Mouse (Mus musculus) forebrain, embryonic 15.5 days (tissue): ENCODE measurements around the gene Rln3. TPM values are rescaled to one million over a fixed set of nuclear protein-coding genes. Genes with fewer than 3 reads are reported as not detected.

Source experiments
- ATAC-seq: fragments of 200-750 bp; cut with Nextera tagmentation; replicated peaks from 2 replicates; pipeline ENCODE4 v1.8.0; 2017; ENCODE audit warnings: mild to moderate bottlenecking, moderate TSS enrichment, moderate library complexity
- H3K27ac ChIP-seq: fragments of 300-500 bp; sonication (generic); replicated peaks from 2 replicates; pipeline ENCODE4 v1.5.1; 2015; ENCODE audit warnings: mild to moderate bottlenecking, inconsistent platforms
- H3K27me3 ChIP-seq: fragments of 300-500 bp; sonication (generic); 2 replicates; pipeline ENCODE4 v1.6.1; 2015; ENCODE audit warnings: inconsistent platforms
- H3K36me3 ChIP-seq: fragments of 300-500 bp; sonication (generic); 2 replicates; pipeline ENCODE4 v1.6.1; 2015; ENCODE audit warnings: mild to moderate bottlenecking, inconsistent platforms
- H3K4me1 ChIP-seq: fragments of 300-500 bp; sonication (generic); 2 replicates; pipeline ENCODE4 v1.6.1; 2015; ENCODE audit warnings: inconsistent platforms
- H3K4me2 ChIP-seq: fragments of 300-500 bp; sonication (generic); replicated peaks from 2 replicates; pipeline ENCODE4 v1.6.1; 2015; ENCODE audit warnings: mild to moderate bottlenecking, inconsistent platforms
- H3K4me3 ChIP-seq: fragments of 300-500 bp; sonication (generic); 2 replicates; pipeline ENCODE4 v1.5.1; 2015; ENCODE audit warnings: mild to moderate bottlenecking, inconsistent platforms
- H3K9ac ChIP-seq: fragments of 300-500 bp; sonication (generic); replicated peaks from 2 replicates; pipeline ENCODE4 v1.6.1; 2015; ENCODE audit warnings: mild to moderate bottlenecking, inconsistent platforms
- H3K9me3 ChIP-seq: fragments of 300-500 bp; sonication (generic); 2 replicates; pipeline ENCODE4 v1.6.1; 2016; ENCODE audit warnings: inconsistent platforms
- WGBS: fragments of 180-500 bp; shearing (Covaris S2); methylation state at CpG from one replicate; pipeline ENCODE4 v1.1.7; 2015; ENCODE audit warnings: mixed read lengths; 5-methylcytosine and 5-hydroxymethylcytosine counted together
- microRNA counts: library from miRNA; unstranded; fragments of <30 nt; microRNA quantifications from one replicate; lab custom pipeline; 2016
- microRNA-seq: library from miRNA; unstranded; fragments of <30 nt; microRNA quantifications from one replicate; pipeline ENCODE4, GENCODE M21; 2016
- polyA plus RNA-seq: library from polyadenylated mRNA; unstranded; fragments of >200 nt; fragmentation: Nextera tagmentation; extraction: Ambion mirVana; gene quantifications from 2 replicates; pipeline ENCODE4 v1.2.1, GENCODE M21; 2015

Gene Rln3
- polyA plus RNA-seq, 1 experiment from 2014 or later, result not detected

DNA sequence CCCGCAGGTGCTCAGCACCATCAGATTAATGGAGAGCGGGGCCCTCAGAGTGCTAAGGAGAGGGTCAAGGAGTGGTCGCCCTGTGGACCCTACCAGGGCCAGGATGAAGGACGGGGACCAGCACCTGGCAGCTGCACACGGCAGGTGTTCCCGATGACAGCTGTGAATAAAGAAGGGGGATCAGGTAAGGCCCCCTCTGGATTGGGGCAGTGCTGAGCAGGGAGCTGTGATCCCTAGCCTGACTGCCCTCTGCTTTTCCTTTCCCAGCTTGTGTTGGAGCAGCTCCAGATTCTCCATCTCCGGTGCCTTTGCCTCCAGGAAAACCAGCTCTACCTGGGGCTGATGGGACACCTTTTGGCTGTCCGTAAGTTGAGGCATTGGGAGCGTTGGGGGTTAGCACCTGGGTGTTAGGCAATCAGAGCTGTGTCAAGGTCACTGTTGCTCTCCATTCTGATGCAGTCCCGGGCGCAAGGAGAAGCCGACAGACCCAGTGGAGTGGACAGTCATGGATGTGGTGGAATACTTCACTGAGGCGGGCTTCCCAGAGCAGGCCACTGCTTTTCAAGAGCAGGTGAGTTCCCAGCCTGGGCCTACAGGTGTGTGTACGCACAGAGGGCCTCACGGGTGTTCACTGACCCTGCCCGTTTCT, 45.6 kb downstream of the Rln3 start:
- peak overlapping the region; percentile 76 for H3K4me2 ChIP-seq
- no peaks in the 10 kb centered on the region for H3K9me3 ChIP-seq
- H3K9ac ChIP-seq, result peak overlapping the region; percentile 70; the same call in 1 of the 2 replicates
- H3K27me3 ChIP-seq, result peaks cover 14% of the 10 kb centered on the region
- no peak for ATAC-seq
- WGBS, result 66% methylated on average over 16 of the region's 16 CpGs
- peaks cover 24% of the 10 kb centered on the region for H3K36me3 ChIP-seq
- H3K27ac ChIP-seq, result no peak overlapping the region
- H3K4me1 ChIP-seq, result peaks cover 37% of the 10 kb centered on the region
- peak overlapping the region; percentile 76 for H3K4me3 ChIP-seq

GRCm38 (mm10) chr8:83998231-83999056, 46.4 kb downstream of the Rln3 start:
- Histone ChIP-seq H3K9me3 (no peaks in the 10 kb centered on the region), H3K27me3 (peaks cover 14% of the 10 kb centered on the region)
- WGBS, result 1% methylated on average over 68 of the region's 92 CpGs

GRCm38 (mm10) chr8:83997511-83998141, 47.2 kb downstream of the Rln3 start, which contains the start of gene Samd1:
TSS of gene Samd1 (plus strand) at chr8:83997672.
- Histone ChIP-seq H3K9me3 (no peaks in the 10 kb centered on the region), H3K4me1 (peaks cover 25% of the 10 kb centered on the region), H3K4me3 (peak within 1 kb of the TSS; percentile 76), H3K27ac (peak within 1 kb of the TSS; percentile 94), H3K9ac (peak within 1 kb of the TSS; percentile 78), H3K36me3 (peaks cover 29% of the 10 kb centered on the region), H3K27me3 (peaks cover 14% of the 10 kb centered on the region), H3K4me2 (peak within 1 kb of the TSS; percentile 89)
- WGBS, result under 1% methylated on average over 58 of the region's 112 CpGs
- ATAC-seq, result 0 out of 2 replicates have a peak, but pooled peaks have one; percentile 7

More at GRCm38 (mm10) chr8:83998231-83999056, 46.4 kb downstream of the Rln3 start:
- H3K4me1 ChIP-seq, result peaks cover 31% of the 10 kb centered on the region
- peak overlapping the region; percentile 87 for H3K27ac ChIP-seq
- peak overlapping the region; percentile 70 for H3K9ac ChIP-seq
- peak overlapping the region; percentile 76 for H3K4me2 ChIP-seq
- peak; percentile 33 for ATAC-seq
- peaks cover 28% of the 10 kb centered on the region for H3K36me3 ChIP-seq
- peak overlapping the region; percentile 76 for H3K4me3 ChIP-seq

DNA sequence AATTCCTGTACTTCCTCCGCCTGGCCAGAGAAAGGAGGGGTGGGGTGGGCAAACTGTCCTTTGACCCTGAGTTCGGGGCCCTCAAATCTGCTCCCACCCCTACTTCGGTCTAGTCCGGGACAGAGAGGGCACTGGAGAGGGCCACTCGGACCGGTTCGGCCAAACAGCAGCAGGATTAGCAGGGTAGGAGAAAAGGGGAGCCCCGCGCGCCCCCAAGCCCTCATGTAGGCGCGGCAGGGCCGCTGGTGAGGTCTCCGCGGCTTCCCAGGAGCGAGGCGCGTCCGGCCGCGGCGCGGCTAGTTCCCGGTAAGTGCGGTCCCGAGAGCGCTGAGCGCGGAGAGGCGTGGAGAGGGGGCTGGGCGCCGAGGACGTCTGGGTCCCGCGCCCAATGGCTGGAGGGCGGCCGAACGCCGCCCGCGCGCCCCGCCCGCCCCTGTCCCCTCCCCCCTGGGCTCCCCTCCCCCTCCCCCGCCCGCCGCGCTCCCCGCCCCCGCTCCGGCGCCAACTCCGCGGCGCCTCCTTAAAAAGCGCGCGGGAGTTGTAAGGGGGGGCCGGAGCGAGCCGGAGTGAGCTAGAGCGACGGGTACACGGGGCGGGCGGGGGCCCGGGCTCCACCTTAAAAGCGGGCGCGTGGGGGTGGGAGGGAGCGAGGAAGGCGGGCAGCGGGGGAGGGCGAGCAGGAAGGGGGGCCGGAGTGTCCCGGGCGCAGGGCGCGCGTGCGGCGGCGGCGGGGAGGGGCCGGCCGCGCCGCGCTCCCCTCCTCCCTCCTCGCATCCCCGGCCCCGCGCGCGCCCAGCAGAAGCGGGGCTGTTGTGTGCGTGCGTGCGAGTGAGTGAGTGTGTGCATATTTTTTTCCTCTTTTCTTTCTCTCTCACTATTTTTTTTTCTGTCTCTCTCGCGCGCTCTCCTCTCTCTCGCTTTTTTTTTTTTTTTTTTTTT, 48.0 kb downstream of the Rln3 start:
- Histone ChIP-seq H3K9me3 (no peaks in the 10 kb centered on the region), H3K4me2 (peak overlapping the region; percentile 89), H3K27me3 (peaks cover 14% of the 10 kb centered on the region), H3K4me1 (peaks cover 25% of the 10 kb centered on the region), H3K9ac (peak overlapping the region; percentile 78), H3K27ac (peak overlapping the region; percentile 94), H3K4me3 (peak overlapping the region; percentile 72), H3K36me3 (peaks cover 35% of the 10 kb centered on the region)
- under 1% methylated on average over 59 of the region's 103 CpGs for WGBS
- peak; percentile 75 for ATAC-seq

DNA sequence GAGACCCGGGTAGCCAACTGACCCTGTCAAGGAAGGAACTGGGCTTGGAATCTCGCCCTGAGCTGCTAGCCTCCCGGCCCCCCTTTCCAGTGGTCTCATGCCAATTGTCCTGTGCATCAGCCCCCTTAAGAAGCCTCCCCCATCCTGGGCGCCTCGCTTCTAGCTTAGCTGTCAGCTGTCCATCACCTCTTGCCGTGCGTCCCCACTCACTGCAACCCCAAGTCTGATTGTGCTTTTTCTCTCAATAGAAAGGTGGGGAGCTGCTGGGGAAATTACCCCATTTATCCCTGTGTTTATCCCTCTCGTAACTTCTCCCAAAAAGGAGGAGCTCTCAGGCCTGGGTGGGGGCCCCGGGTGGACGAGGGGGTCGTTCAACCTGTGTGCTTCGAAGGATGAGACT, 48.8 kb downstream of the Rln3 start:
- H3K4me3 ChIP-seq, result peak overlapping the region; percentile 72; the same call in 1 of the 2 replicates
- peaks cover 17% of the 10 kb centered on the region for H3K4me1 ChIP-seq
- no peak overlapping the region for H3K27ac ChIP-seq
- H3K9me3 ChIP-seq, result no peaks in the 10 kb centered on the region
- peaks cover 5% of the 10 kb centered on the region for H3K27me3 ChIP-seq
- WGBS, result 9% methylated on average over 12 of the region's 12 CpGs
- H3K36me3 ChIP-seq, result peaks cover 41% of the 10 kb centered on the region
- ATAC-seq, result peak; percentile 7; the same call in 1 of the 2 replicates
- H3K9ac ChIP-seq, result no peak overlapping the region
- H3K4me2 ChIP-seq, result peak overlapping the region; percentile 89

GRCm38 (mm10) chr8:83994030-83994429, 50.8 kb downstream of the Rln3 start:
- Histone ChIP-seq H3K36me3 (peaks cover 40% of the 10 kb centered on the region), H3K9me3 (no peaks in the 10 kb centered on the region)
- ATAC-seq, result no peak

More at GRCm38 (mm10) chr8:83994030-83994429, 50.8 kb downstream of the Rln3 start:
- no peak overlapping the region for H3K4me3 ChIP-seq
- 92% methylated on average over 3 of the region's 3 CpGs for WGBS
- no peak overlapping the region for H3K4me2 ChIP-seq
- H3K27ac ChIP-seq, result no peak overlapping the region
- no peaks in the 10 kb centered on the region for H3K27me3 ChIP-seq
- peaks cover 9% of the 10 kb centered on the region for H3K4me1 ChIP-seq
- no peak overlapping the region for H3K9ac ChIP-seq

MicroRNA genes within 50 kb of the gene (microRNA counts, 519-probe panel; counts per million panel counts)
- microRNA mmu-miR-1199 (lab: Ali Mortazavi, UCI) (not detected), microRNA mmu-miR-709 (lab: Ali Mortazavi, UCI) (2,134 counts per million, percentile 32 among the panel's probes with 10 or more counts)

Small RNA genes lying within 50 kb of the gene (microRNA-seq; reads per million reads assigned to microRNA genes)
- gene Mir1199 (not detected), gene Mir709 (not detected), gene Mir8111 (1.5 reads per million)

Other genes with a start within 250 kb of the Rln3 start
- 56.2 and 57.0 TPM in 2 replicates for gene Adgrl1, start 144.9 kb downstream of the Rln3 start, polyA plus RNA-seq
- gene Gm10644, start 89.8 kb downstream of the Rln3 start, polyA plus RNA-seq, result 0.74 and 0.95 TPM in 2 replicates
- gene Asf1b, start 89.5 kb downstream of the Rln3 start, polyA plus RNA-seq, result 20.7 and 22.2 TPM in 2 replicates
- 169 and 178 TPM in 2 replicates for gene Prkaca, start 72.0 kb downstream of the Rln3 start, polyA plus RNA-seq
- 8.5 and 9.5 TPM in 2 replicates for gene Samd1, start 47.3 kb downstream of the Rln3 start, polyA plus RNA-seq
- gene 1700067K01Rik, start 43.5 kb downstream of the Rln3 start, polyA plus RNA-seq, result 1.4 TPM in 2 replicates
- not detected in 2 replicates for gene 2210011C24Rik, start 32.8 kb downstream of the Rln3 start, polyA plus RNA-seq
- gene Palm3, start 23.5 kb downstream of the Rln3 start, polyA plus RNA-seq, result 0.94 and 2.6 TPM in 2 replicates
- gene Il27ra, start 2.4 kb downstream of the Rln3 start, polyA plus RNA-seq, result 0.41 and 0.68 TPM in 2 replicates
- 1.2 and 1.3 TPM in 2 replicates for gene Gm10643, start 20.1 kb upstream of the Rln3 start, polyA plus RNA-seq
- 9.1 and 9.5 TPM in 2 replicates for gene Rfx1, start 21.8 kb upstream of the Rln3 start, polyA plus RNA-seq
- 17.8 and 19.3 TPM in 2 replicates for gene Dcaf15, start 59.8 kb upstream of the Rln3 start, polyA plus RNA-seq
- 0.32 TPM in 2 replicates for gene Podnl1, start 81.0 kb upstream of the Rln3 start, polyA plus RNA-seq
- gene Cc2d1a, start 102.9 kb upstream of the Rln3 start, polyA plus RNA-seq, result 32.4 and 34.8 TPM in 2 replicates
- 2.4 and 2.7 TPM in 2 replicates for gene 4930432K21Rik, start 103.0 kb upstream of the Rln3 start, polyA plus RNA-seq
- 6.2 and 7.1 TPM in 2 replicates for gene Nanos3, start 140.2 kb upstream of the Rln3 start, polyA plus RNA-seq
- gene Zswim4, start 192.1 kb upstream of the Rln3 start, polyA plus RNA-seq, result 41.1 and 42.8 TPM in 2 replicates
- gene D8Ertd738e, start 204.7 kb upstream of the Rln3 start, polyA plus RNA-seq, result 233 and 252 TPM in 2 replicates
- 53.3 and 58.8 TPM in 2 replicates for gene Mri1, start 212.3 kb upstream of the Rln3 start, polyA plus RNA-seq
- 24.5 and 27.6 TPM in 2 replicates for gene Ccdc130, start 225.4 kb upstream of the Rln3 start, polyA plus RNA-seq